Mouse (Mus musculus) effector memory CD4-positive, alpha-beta T cell, adult 7 months (primary cell): ENCODE data around the gene Bglap2. TPM values are rescaled to one million over a fixed set of nuclear protein-coding genes. Genes with fewer than 3 reads are reported as not detected.

ENCODE experiments used
- polyA plus RNA-seq: library from polyadenylated mRNA; unstranded; fragments of 100-300 nt; shearing (Covaris generic); gene quantifications from one replicate; pipeline ENCODE4 v1.2.1, GENCODE M21; 2017

Gene Bglap2
- not detected for polyA plus RNA-seq

DNA sequence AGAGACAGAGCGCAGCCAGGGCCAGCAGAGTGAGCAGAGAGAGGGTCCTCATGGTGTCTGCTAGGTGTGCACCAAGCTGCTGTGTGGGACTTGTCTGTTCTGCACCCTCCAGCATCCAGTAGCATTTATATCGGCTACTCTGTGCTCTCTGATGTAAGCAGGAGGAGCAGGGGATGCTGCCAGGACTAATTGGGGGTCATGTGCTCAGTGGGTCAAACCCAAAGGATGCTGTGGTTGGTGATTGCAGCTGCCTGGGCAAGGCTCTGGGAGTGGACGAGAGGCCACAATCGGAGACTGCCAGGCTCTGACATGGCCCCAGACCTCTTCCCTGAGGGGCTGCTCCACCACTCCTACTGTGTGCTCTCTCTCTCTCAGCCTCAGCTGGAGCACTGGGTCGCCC lies at the start of gene Bglap2:
Gene Bglap2, minus strand, starts transcription at position 101 of the 400 bp plus-strand sequence.

DNA sequence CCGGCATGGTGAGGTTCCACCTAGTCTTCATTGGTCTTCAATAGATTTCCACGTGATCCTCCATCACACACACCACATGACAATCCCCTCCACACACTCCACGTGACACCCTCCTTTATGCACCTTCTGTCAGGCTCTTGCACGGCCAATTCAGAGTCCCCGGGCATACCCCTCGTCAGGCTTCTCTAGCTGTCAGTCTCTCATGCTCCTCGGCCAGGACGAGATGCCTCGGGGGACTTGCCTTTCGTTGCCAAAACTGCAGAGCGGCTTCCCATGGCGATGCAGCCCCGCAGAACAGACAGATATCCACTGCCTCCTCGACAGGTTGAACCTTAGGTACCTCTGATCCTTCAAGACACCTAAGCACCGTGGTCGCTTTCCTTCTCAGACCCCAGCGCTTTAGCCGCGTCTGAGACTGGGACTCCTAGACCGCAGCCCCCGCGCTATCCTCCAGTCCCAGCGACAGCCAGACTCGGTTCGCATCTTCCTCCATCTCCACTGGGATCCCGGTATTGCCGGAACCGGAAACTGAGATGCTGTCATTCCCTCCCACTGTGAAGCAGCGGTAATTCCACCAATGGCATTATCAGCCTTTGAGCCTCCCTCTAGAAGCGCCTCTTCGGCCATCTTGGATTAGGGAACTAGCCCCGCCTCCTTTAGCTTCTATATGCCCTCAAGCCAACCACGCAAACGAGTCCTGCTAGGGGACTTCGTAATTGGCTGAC lies 46.3 kb upstream of the Bglap2 start, which contains the start of gene Slc25a44:
Gene Slc25a44, minus strand, starts transcription at position 535 of the 725 bp plus-strand sequence.

DNA sequence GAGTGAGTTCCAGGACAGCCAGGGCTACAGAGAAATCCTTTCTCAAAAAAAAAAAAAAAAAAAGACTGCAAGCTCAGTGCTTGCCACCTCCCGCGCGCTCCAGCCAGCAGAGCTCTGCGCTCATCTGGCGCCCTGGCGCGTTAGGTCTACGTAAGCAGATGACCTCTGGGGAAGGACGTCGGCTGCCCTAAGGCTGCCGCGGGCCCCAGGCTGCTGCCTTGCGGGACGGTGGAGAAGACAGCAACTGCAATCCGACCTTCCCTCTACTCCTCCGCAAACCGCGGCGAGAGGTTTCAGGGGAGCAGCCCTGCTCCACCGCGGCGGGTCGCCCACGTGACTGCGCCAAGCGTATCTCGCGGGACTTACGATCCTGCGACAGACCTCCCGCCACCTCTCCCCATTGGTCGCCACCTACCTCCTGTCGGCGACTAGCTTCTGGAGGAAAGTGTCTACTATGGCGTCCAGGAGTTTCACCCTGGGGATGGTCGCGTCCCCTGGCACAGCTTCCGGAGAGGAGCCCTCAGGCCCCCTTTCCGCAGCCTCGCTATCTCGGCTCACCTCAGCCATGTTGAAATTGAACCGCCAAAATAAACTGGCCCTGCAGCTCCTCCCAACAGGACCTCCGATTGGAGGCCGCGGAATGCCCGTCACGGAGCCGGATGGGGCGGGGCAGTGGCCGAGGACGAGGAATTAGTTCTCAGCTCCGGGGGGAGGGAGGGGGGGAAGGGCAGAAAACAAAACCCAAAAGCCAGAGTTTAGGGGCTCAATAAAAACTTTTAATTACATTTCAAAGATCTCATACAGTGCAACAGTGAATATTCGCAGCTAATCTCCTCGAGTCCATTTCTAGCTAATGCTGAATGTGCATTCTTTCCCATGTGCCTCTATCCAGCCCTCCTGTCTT lies 31.5 kb upstream of the Bglap2 start, which contains the start of gene Pmf1:
Gene Pmf1, minus strand, starts transcription at position 591 of the 904 bp plus-strand sequence.

DNA sequence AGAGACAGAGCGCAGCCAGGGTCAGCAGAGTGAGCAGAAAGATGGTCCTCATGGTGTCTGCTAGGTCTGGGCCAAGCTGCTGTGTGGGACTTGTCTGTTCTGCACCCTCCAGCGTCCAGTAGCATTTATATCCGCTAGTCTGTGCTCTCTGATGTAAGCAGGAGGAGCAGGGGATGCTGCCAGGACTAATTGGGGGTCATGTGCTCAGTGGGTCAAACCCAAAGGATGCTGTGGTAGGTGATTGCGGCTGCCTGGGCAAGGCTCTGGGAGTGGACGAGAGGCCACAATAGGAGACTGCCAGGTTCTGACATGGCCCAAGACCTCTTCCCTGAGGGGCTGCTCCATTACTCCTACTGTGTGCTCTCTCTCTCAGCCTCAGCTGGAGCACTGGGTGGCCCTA lies 5.9 kb upstream of the Bglap2 start, which contains the start of gene Bglap:
Gene Bglap, minus strand, starts transcription at position 101 of the 400 bp plus-strand sequence.

DNA sequence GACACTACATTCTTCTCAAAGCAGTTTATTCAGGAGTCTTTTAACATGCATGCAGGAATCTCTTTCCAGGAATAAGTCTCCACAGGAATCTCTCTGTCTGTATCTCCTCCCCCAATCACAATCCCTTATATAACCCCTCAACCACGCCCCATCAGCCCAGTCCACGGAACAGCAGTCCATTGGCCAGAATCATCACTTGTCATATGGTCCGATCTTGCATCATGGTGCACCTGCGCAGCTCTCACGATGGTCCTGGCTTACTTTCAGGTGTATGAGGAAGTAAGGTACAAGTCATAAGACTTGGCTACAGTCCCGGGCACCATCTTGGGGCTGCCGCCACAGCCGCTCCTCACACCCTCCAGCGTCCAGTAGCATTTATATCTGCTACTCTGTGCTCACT lies 5.9 kb downstream of the Bglap2 start, which contains the start of gene Bglap3:
Gene Bglap3, minus strand, starts transcription at position 101 of the 400 bp plus-strand sequence.

DNA sequence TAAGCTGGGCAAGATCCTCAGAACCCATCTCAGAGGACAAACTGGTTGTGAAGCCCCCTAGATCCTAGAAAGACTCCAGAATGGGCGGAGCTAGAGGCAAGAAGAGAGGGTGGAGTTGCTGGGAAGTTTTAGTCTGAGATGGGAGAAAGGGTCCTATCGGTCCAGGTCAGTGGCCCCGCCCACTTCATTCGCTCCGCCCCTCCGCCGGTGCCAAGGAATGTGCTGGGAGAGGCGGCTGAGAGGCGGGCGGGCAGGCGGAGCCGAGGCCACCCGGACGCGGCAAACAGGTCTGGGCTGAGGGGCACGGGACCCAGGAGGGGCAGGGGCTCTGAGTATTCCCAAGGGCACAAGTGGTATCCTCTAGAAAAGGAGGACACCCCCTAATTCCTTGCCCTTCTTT lies 14.2 kb downstream of the Bglap2 start, which contains the start of gene Paqr6:
Gene Paqr6, plus strand, starts transcription at position 248 of the 400 bp plus-strand sequence.

DNA sequence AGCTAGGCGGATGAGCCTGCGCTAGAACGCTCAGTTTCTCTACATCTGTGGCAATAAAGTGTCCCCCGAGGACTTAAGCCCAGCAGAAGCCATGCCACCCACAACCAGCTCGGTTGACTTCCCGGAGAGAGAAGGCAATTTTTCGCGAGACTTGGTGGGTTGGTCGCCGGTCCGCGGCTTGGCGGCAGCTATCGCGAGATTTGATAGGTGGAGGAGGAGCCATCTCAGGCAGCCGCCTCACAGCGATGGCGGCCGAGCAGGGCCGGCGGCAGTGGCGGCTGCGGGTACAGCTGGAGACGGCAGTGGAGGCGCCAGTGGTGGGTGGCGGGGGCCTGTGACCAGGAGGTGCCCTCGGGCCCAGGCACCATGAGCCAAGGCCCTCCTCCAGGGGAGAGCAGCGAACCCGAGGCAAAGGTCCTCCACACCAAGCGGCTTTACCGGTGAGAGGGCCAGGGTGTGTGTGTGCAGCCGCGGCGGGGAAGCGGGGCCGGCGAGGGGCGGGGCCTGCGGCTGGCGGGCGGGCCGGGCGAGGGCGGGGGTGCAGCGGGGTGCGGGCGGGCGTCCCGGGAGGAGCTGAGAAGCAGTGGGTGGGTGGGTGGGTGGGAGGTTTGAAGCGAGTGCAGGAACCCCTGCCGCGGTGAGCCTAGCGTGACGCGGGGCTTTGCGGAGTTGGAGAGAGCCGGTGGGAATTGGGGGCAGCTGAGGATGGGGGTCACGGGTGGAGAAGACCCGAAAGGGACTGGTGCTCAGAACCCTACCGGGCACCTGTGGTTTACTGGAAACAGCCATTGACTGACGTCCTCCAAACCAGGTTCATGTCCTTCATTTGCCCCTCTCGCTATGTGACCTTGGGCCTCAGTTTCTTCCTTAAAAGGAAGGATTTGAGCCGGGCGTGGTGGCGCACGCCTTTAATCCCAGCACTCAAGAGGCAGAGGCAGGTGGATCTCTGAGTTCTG lies 42.2 kb downstream of the Bglap2 start, which contains the start of the genes Tmem79 and Smg5:
Gene Tmem79, minus strand, starts transcription at position 91 of the 956 bp plus-strand sequence.
Gene Smg5, plus strand, starts transcription at position 203 of the 956 bp plus-strand sequence.

Other genes starting within 250 kb of the Bglap2 start
- gene Mef2d, start 236.3 kb downstream of the Bglap2 start, polyA plus RNA-seq: 168 TPM
- not detected for gene Rhbg, start 124.0 kb downstream of the Bglap2 start, polyA plus RNA-seq
- not detected for gene Gm38392, start 91.5 kb downstream of the Bglap2 start, polyA plus RNA-seq
- 4.1 TPM for gene Tsacc, start 81.7 kb downstream of the Bglap2 start, polyA plus RNA-seq
- 309 TPM for gene Cct3, start 81.6 kb downstream of the Bglap2 start, polyA plus RNA-seq
- gene Glmp, start 53.7 kb downstream of the Bglap2 start, polyA plus RNA-seq: 191 TPM
- 0.46 TPM for gene Tmem79, start 42.6 kb downstream of the Bglap2 start, polyA plus RNA-seq
- gene Smg5, start 42.4 kb downstream of the Bglap2 start, polyA plus RNA-seq: 35.6 TPM
- gene Paqr6, start 14.1 kb downstream of the Bglap2 start, polyA plus RNA-seq: not detected
- not detected for gene Bglap3, start 6.0 kb downstream of the Bglap2 start, polyA plus RNA-seq
- not detected for gene Bglap, start 5.8 kb upstream of the Bglap2 start, polyA plus RNA-seq
- gene Pmf1, start 31.6 kb upstream of the Bglap2 start, polyA plus RNA-seq: 30.9 TPM
- gene Slc25a44, start 46.4 kb upstream of the Bglap2 start, polyA plus RNA-seq: 14.6 TPM
- 162 TPM for gene Sema4a, start 82.5 kb upstream of the Bglap2 start, polyA plus RNA-seq
- gene Lmna, start 131.3 kb upstream of the Bglap2 start, polyA plus RNA-seq: 189 TPM
- gene Mex3a, start 153.7 kb upstream of the Bglap2 start, polyA plus RNA-seq: 0.06 TPM
- gene Rab25, start 169.6 kb upstream of the Bglap2 start, polyA plus RNA-seq: not detected
- gene Lamtor2, start 174.4 kb upstream of the Bglap2 start, polyA plus RNA-seq: 126 TPM
- gene Ubqln4, start 175.1 kb upstream of the Bglap2 start, polyA plus RNA-seq: 35.6 TPM
- 65.0 TPM for gene Ssr2, start 197.2 kb upstream of the Bglap2 start, polyA plus RNA-seq
- gene Arhgef2, start 227.3 kb upstream of the Bglap2 start, polyA plus RNA-seq: 79.7 TPM